Mouse (Mus musculus): ENCODE measurements around the gene Vav2. TPM values are rescaled to one million over a fixed set of nuclear protein-coding genes. Genes with fewer than 3 reads are reported as not detected.

The Vav2 gene
- polyA plus RNA-seq, 1 experiment: not detected

DNA sequence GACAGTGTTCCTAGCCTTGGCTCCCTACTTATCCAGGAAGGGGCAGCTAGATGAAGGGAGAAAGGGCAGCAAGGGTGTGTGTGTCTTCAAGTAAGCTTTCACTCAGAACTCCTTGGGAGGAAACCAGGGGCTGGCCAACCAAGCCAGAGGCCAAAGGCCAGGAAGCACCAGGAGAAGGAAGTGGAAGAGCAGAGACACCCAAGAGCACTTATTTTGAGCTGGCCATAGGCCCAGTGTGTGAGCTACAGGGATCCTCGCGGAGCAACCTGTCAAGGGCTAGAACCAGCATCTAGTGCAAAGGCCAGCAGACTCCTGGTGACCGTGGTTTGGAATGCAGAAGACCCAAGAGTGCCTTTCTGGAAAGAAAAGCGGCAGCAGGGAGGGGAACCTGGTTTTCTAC lies 163.8 kb downstream of the Vav2 start:
- Histone ChIP-seq H3K4me3 (ENCODE audit: insufficient read depth, low read depth, low read length) (no peak overlapping the region), H3K27ac (ENCODE audit: insufficient read depth, low read depth, low read length) (no peak overlapping the region), H3K4me1 (ENCODE audit: control insufficient read depth, insufficient read depth, low read length) (no peaks in the 10 kb centered on the region)
- TF ChIP-seq POLR2A (IDR thresholded peaks at IDR 0.05; ENCODE audit: insufficient read depth, low read depth, low read length) (no peak), CTCF (IDR thresholded peaks at IDR 0.05; ENCODE audit: insufficient read depth, low read depth, low read length) (no peak)
- WGBS: 89% methylated on average over 4 of the region's 4 CpGs

DNA sequence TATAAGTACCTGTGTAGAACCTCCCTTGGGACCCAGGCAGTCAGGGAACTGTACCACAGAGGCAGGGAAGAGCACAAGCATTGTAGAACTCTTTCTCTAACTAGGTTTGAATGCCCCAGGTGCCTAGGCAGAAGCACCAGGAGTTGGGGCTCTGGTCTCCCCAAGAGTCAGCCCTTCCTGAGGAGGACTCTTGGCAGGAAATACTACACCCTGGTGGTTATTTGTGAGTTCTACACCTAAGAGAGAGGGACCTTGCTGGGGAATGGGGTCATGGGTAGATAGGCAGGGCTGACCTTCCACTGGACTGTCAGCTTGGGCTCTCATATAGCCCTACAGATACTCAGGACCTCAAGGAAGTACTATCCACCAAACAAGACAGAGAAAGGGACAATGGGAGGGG lies 175.4 kb downstream of the Vav2 start:
- no peak overlapping the region for H3K27ac ChIP-seq (ENCODE audit: insufficient read depth, low read depth, low read length)
- H3K4me1 ChIP-seq (ENCODE audit: control insufficient read depth, insufficient read depth, low read length): peaks cover 10% of the 10 kb centered on the region
- H3K4me3 ChIP-seq (ENCODE audit: insufficient read depth, low read depth, low read length): no peak overlapping the region
- no peak for TF ChIP-seq CTCF (IDR thresholded peaks at IDR 0.05; ENCODE audit: insufficient read depth, low read depth, low read length)
- no peak for TF ChIP-seq POLR2A (IDR thresholded peaks at IDR 0.05; ENCODE audit: insufficient read depth, low read depth, low read length)

DNA sequence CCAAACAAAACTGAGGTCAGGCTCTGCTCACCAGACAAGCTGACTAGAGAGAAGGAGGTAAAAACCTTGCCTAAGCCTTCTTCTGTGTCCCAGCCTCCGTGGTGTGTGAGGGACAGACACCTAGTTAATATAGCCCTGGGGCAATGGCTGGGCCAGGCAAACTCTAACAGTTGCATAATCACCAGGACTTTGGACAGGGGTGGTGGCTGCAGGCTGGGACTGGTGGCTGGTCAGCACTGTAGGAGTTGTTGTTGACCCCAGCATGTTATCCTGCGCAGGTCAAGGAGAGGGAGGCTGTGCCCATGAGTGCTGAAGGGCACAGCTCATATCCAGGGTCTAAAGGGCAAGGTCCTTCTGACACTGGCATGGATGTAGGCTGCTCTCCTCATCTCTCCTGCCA lies 178.6 kb downstream of the Vav2 start, which contains the start of gene Sardh:
Gene Sardh, minus strand, starts transcription at position 127 of the 400 bp plus-strand sequence.
- 87% methylated on average over 2 of the region's 2 CpGs for WGBS
- TF ChIP-seq CTCF (IDR thresholded peaks at IDR 0.05; ENCODE audit: insufficient read depth, low read depth, low read length): no peak
- TF ChIP-seq POLR2A (IDR thresholded peaks at IDR 0.05; ENCODE audit: insufficient read depth, low read depth, low read length): no peak
- Histone ChIP-seq H3K4me1 (ENCODE audit: control insufficient read depth, insufficient read depth, low read length) (peaks cover 14% of the 10 kb centered on the region), H3K27ac (ENCODE audit: insufficient read depth, low read depth, low read length) (peak within 1 kb of the TSS; percentile 48; the same call in 1 of the 2 replicates), H3K4me3 (ENCODE audit: insufficient read depth, low read depth, low read length) (no peak within 1 kb of the TSS)

DNA sequence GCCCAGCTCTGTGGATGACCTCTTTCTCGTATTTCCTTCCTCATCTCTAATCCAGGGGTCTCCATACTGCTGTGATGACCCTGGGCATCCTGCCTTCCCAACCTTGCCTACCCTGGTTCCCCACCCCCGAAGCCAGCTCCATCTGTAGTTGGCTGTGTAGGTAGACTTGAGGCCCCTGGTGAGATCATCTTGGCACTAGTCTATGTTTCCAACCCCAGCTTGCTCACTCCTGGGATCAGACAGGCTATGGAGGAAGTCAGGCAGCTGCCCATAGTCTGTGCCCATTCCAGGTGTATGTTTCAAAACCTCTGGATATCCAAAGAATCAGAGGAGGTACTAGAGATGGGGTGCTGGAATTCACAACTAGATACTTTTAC lies 179.4 kb downstream of the Vav2 start:
- Histone ChIP-seq H3K27ac (ENCODE audit: insufficient read depth, low read depth, low read length) (peak overlapping the region; percentile 48; the same call in 1 of the 2 replicates), H3K4me1 (ENCODE audit: control insufficient read depth, insufficient read depth, low read length) (peaks cover 14% of the 10 kb centered on the region), H3K4me3 (ENCODE audit: insufficient read depth, low read depth, low read length) (no peak overlapping the region)
- WGBS: 40% methylated on average over 2 of the region's 2 CpGs
- no peak for TF ChIP-seq POLR2A (IDR thresholded peaks at IDR 0.05; ENCODE audit: insufficient read depth, low read depth, low read length)
- no peak for TF ChIP-seq CTCF (IDR thresholded peaks at IDR 0.05; ENCODE audit: insufficient read depth, low read depth, low read length)

DNA sequence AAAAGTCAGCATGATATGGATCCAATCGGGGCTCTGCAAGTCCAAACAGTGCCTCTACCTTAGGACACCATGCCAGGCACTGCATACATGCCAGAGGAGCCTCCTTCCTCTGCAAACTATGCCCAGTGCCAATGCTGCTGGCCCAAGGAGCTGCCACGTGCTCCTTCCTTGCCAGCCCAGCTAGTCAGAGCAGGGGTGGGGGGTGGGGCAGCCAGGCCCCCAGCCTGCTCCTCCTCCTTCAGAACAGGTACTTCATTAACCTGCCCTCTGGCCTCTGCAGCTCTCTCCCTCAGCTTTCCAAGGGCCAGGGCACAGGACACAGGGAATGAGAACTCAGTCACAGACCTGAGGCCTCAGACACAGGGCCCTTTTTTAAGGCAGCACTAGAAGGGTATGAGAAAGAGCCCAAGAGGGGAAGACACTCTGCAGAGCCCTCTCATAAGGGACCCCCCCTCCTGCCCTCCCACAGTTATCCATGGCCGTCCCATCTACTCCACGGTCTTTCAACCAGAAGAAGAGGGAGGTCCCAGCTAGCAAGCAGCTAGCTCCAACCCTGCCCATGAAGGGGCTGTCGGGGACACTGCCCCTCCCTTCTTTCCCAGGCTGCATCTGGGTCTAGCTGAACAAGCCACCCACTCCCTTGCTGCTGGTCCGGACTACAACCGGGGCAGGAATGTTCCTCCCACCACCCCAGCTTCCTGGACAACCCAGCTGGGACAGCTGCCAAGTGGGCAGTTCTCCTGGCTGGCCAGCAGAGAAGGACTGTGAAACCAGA lies 179.9 kb downstream of the Vav2 start:
- peak overlapping the region; percentile 48; the same call in 1 of the 2 replicates for H3K27ac ChIP-seq (ENCODE audit: insufficient read depth, low read depth, low read length)
- 15% methylated on average over 7 of the region's 7 CpGs for WGBS
- TF ChIP-seq POLR2A (IDR thresholded peaks at IDR 0.05; ENCODE audit: insufficient read depth, low read depth, low read length) (no peak), CTCF (IDR thresholded peaks at IDR 0.05; ENCODE audit: insufficient read depth, low read depth, low read length) (no peak)
- H3K4me1 ChIP-seq (ENCODE audit: control insufficient read depth, insufficient read depth, low read length): peaks cover 14% of the 10 kb centered on the region
- peak overlapping the region; percentile 13; the same call in 1 of the 2 replicates for H3K4me3 ChIP-seq (ENCODE audit: insufficient read depth, low read depth, low read length)

DNA sequence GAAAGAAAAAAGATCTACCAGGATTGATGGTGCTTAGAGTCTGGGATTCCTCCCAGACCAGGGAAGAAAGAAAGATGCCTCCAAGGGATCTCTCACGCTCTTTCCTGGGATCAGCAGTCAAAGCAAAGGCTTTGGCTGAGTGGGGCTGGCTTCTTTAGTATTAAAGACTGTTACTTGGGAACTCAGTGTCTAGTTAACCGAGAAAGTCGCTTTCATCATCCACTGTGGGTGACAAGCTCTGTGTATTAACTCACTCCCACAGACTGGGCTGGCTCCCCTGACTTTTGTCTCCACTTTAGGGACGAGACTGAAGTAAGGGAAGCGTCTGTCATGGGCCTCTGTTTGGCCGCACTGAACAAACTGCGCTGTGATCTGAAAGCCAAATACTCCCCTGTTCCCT lies 180.9 kb downstream of the Vav2 start:
- no peak overlapping the region for H3K27ac ChIP-seq (ENCODE audit: insufficient read depth, low read depth, low read length)
- H3K4me1 ChIP-seq (ENCODE audit: control insufficient read depth, insufficient read depth, low read length): peaks cover 14% of the 10 kb centered on the region
- H3K4me3 ChIP-seq (ENCODE audit: insufficient read depth, low read depth, low read length): no peak overlapping the region
- no peak for TF ChIP-seq CTCF (IDR thresholded peaks at IDR 0.05; ENCODE audit: insufficient read depth, low read depth, low read length)
- no peak for TF ChIP-seq POLR2A (IDR thresholded peaks at IDR 0.05; ENCODE audit: insufficient read depth, low read depth, low read length)
- WGBS: 69% methylated on average over 7 of the region's 7 CpGs

DNA sequence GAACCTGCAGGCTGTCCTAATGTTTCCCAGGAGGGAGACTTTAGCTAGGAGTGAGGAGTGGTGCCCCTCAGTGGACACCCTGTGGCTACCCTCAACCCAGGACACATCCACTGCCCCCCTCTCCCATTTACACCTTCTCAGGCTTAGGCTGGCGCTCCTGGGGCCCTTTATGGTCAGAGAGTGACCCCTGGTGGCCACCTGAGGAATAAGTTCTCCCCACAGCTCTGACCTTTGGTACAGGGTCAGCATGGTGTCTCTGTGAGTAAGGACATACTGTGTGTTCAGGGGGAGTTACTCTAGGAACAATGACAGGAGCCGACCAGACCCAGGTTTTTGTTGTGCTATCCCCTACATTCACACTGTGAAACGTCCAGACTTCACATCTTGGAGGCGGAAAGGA lies 189.5 kb downstream of the Vav2 start:
- Histone ChIP-seq H3K27ac (ENCODE audit: insufficient read depth, low read depth, low read length) (no peak overlapping the region), H3K4me3 (ENCODE audit: insufficient read depth, low read depth, low read length) (no peak overlapping the region), H3K4me1 (ENCODE audit: control insufficient read depth, insufficient read depth, low read length) (peaks cover 23% of the 10 kb centered on the region)
- TF ChIP-seq POLR2A (IDR thresholded peaks at IDR 0.05; ENCODE audit: insufficient read depth, low read depth, low read length): no peak
- peak; percentile 81 for TF ChIP-seq CTCF (IDR thresholded peaks at IDR 0.05; ENCODE audit: insufficient read depth, low read depth, low read length)
- WGBS: 36% methylated on average over 4 of the region's 4 CpGs

DNA sequence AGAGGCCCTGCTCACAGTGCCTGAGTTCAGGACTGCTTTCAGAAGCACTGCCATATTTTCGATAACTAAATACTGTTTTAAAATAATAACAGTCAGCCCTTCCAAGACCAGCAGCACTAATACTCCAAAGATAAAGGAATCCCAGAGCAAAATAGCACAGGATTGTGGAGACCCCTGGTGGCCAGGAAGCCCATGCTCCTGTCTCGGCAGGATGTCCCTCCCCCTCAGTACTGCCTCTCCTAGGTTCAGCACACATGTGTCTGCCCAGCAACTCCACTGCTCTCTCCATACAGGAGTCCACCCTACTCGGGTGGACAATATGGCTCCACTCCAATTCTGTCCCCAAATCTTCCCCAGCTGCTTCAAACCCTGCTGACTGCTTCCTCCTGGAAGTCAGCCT lies 191.1 kb downstream of the Vav2 start:
- H3K4me1 ChIP-seq (ENCODE audit: control insufficient read depth, insufficient read depth, low read length): peaks cover 31% of the 10 kb centered on the region
- no peak overlapping the region for H3K4me3 ChIP-seq (ENCODE audit: insufficient read depth, low read depth, low read length)
- H3K27ac ChIP-seq (ENCODE audit: insufficient read depth, low read depth, low read length): no peak overlapping the region
- TF ChIP-seq POLR2A (IDR thresholded peaks at IDR 0.05; ENCODE audit: insufficient read depth, low read depth, low read length) (no peak), CTCF (IDR thresholded peaks at IDR 0.05; ENCODE audit: insufficient read depth, low read depth, low read length) (peak; percentile 73)
- 17% methylated on average over 3 of the region's 3 CpGs for WGBS

DNA sequence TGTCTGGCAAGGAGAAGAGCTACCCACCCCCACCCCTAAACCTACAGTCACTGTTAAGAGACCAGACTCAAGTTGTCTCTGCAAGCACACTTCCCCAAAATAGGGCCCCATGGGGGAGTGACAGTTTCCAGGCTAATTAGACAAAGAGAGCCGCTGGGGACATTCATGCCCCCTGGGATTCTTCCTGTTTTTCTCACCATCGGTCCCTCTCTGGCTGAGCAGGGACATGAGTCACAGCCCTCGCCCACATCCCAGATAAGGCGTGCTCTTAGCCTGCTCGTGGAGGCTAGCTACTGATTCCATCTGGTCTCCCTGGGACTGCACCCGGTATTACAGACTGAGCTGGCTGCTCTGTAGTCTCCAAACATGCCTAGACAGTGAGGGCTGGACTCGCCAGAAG lies 194.5 kb downstream of the Vav2 start:
- peaks cover 43% of the 10 kb centered on the region for H3K4me1 ChIP-seq (ENCODE audit: control insufficient read depth, insufficient read depth, low read length)
- TF ChIP-seq CTCF (IDR thresholded peaks at IDR 0.05; ENCODE audit: insufficient read depth, low read depth, low read length) (no peak), POLR2A (IDR thresholded peaks at IDR 0.05; ENCODE audit: insufficient read depth, low read depth, low read length) (peak; percentile 9; the same call in 1 of the 2 replicates)
- 15% methylated on average over 7 of the region's 7 CpGs for WGBS
- no peak overlapping the region for H3K4me3 ChIP-seq (ENCODE audit: insufficient read depth, low read depth, low read length)
- peak overlapping the region; percentile 87 for H3K27ac ChIP-seq (ENCODE audit: insufficient read depth, low read depth, low read length)
